Mouse (Mus musculus) hindbrain, embryonic 16.5 days (tissue): ENCODE results near the gene Asb7. TPM values are rescaled to one million over a fixed set of nuclear protein-coding genes. Genes with fewer than 3 reads are reported as not detected.

Experiments
- ATAC-seq: fragments of 200-750 bp; cut with Nextera tagmentation; 2 replicates; pipeline ENCODE4 v1.8.0; 2017; ENCODE audit warnings: moderate TSS enrichment, moderate library complexity
- H3K27ac ChIP-seq: fragments of 300-500 bp; sonication (generic); 2 replicates; pipeline ENCODE4 v1.5.1; 2014; ENCODE audit warnings: low read depth, mild to moderate bottlenecking, control low read depth, low read length, moderate library complexity
- H3K27me3 ChIP-seq: fragments of 300-500 bp; sonication (generic); replicated peaks from 2 replicates; pipeline ENCODE4 v1.6.1; 2014; ENCODE audit warnings: low read length; ENCODE audit not compliant: control insufficient read depth, insufficient read depth
- H3K36me3 ChIP-seq: fragments of 300-500 bp; sonication (generic); 2 replicates; pipeline ENCODE4 v1.6.1; 2014; ENCODE audit warnings: mild to moderate bottlenecking, low read length, moderate library complexity, mixed read lengths; ENCODE audit not compliant: control insufficient read depth, insufficient read depth
- H3K4me1 ChIP-seq: fragments of 300-500 bp; sonication (generic); 2 replicates; pipeline ENCODE4 v1.6.1; 2014; ENCODE audit warnings: low read depth, low read length; ENCODE audit not compliant: control insufficient read depth, insufficient read depth
- H3K4me2 ChIP-seq: fragments of 300-500 bp; sonication (generic); 2 replicates; pipeline ENCODE4 v1.6.1; 2014; ENCODE audit warnings: mild to moderate bottlenecking, low read length, control low read depth, moderate library complexity
- H3K4me3 ChIP-seq: fragments of 300-500 bp; sonication (generic); 2 replicates; pipeline ENCODE4 v1.5.1; 2014; ENCODE audit warnings: mild to moderate bottlenecking, low read length, control low read depth, moderate library complexity
- H3K9ac ChIP-seq: fragments of 300-500 bp; sonication (generic); 2 replicates; pipeline ENCODE4 v1.6.1; 2014; ENCODE audit warnings: low read depth, mild to moderate bottlenecking, control low read depth, low read length, moderate library complexity
- H3K9me3 ChIP-seq: fragments of 300-500 bp; sonication (generic); 2 replicates; pipeline ENCODE4 v1.6.1; 2014; ENCODE audit warnings: mild to moderate bottlenecking, low read length, moderate library complexity; ENCODE audit not compliant: control insufficient read depth
- WGBS: fragments of 180-500 bp; shearing (Covaris S2); extraction: QIAGEN DNeasy Blood & Tissue Kit; methylation state at CpG from one replicate; pipeline ENCODE4 v1.1.7; 2014; 5-methylcytosine and 5-hydroxymethylcytosine counted together
- polyA plus RNA-seq: library from polyadenylated mRNA; unstranded; fragments of >200 nt; fragmentation: Nextera tagmentation; extraction: Ambion mirVana; gene quantifications from 2 replicates; pipeline ENCODE4 v1.2.1, GENCODE M21; 2015

The Asb7 gene
- polyA plus RNA-seq, 1 experiment from 2014 or later, result 13.9 TPM

DNA sequence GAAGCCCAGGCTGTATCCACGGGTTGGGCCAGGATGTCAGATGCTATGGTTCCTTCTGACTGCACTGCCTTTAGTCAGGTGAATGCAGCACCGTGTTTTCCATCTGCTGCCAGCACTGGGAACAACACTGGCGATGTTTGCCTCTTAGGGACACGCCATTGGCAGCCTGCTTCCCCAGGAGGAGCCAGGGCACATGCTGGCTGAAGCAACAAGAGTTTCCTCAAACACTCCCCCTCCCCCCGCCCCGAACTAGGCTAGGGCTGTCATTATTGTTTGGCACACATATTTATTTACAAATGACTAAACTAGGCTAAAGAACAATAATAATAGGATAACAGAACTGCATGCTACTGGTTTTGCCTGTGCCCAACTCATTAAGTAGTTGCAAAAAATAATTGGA is 56.0 kb downstream of the Asb7 start:
- Histone ChIP-seq H3K9me3 (no peaks in the 10 kb centered on the region), H3K4me3 (no peak overlapping the region), H3K36me3 (no peaks in the 10 kb centered on the region), H3K27me3 (no peaks in the 10 kb centered on the region), H3K27ac (no peak overlapping the region), H3K4me1 (no peaks in the 10 kb centered on the region), H3K4me2 (no peak overlapping the region), H3K9ac (no peak overlapping the region)
- 61% methylated on average over 6 of the region's 6 CpGs for WGBS
- no peak for ATAC-seq

GRCm38 (mm10) chr7:66630154-66630800 is 59.1 kb downstream of the Asb7 start:
- H3K27me3 ChIP-seq, result no peaks in the 10 kb centered on the region
- H3K36me3 ChIP-seq, result no peaks in the 10 kb centered on the region
- H3K4me2 ChIP-seq, result no peak overlapping the region
- H3K4me3 ChIP-seq, result no peak overlapping the region
- WGBS, result 66% methylated on average over 15 of the region's 15 CpGs
- ATAC-seq, result no peak
- H3K9me3 ChIP-seq, result peaks cover 6% of the 10 kb centered on the region; the same call in 1 of the 2 replicates
- H3K4me1 ChIP-seq, result no peaks in the 10 kb centered on the region
- no peak overlapping the region for H3K27ac ChIP-seq
- H3K9ac ChIP-seq, result no peak overlapping the region

- H3K36me3 ChIP-seq, result no peaks in the 10 kb centered on the region
- ATAC-seq, result no peak
- no peak overlapping the region for H3K4me2 ChIP-seq
- no peaks in the 10 kb centered on the region for H3K27me3 ChIP-seq
- H3K9me3 ChIP-seq, result peaks cover 6% of the 10 kb centered on the region; the same call in 1 of the 2 replicates
- no peaks in the 10 kb centered on the region for H3K4me1 ChIP-seq
- 52% methylated on average over 4 of the region's 4 CpGs for WGBS
- no peak overlapping the region for H3K27ac ChIP-seq
- H3K4me3 ChIP-seq, result no peak overlapping the region
- H3K9ac ChIP-seq, result no peak overlapping the region
Measured at GRCm38 (mm10) chr7:66629419-66629818, 60.0 kb downstream of the Asb7 start.

DNA sequence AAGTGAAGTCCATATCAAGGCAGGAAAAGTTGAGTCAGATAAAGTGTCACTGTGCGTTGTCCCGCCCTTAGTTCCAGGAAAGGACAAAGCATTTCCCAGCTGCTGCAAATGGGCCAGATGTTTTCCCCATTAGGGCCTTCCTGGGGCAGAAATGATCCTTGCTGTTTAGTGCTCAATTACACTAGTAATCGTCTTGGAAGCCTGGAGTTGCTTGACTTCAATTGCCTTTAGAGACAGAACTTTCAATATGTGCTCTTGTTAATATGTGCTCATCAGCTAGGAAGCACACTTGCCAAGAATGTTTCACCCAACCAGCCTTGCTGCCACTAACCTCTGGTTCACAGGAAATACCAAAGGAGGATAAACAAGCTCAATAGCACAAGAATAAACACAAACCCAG is 66.0 kb downstream of the Asb7 start:
- Histone ChIP-seq H3K9ac (no peak overlapping the region), H3K36me3 (no peaks in the 10 kb centered on the region), H3K4me2 (no peak overlapping the region), H3K27me3 (no peaks in the 10 kb centered on the region), H3K4me1 (no peaks in the 10 kb centered on the region), H3K4me3 (no peak overlapping the region), H3K9me3 (peaks cover 6% of the 10 kb centered on the region; the same call in 1 of the 2 replicates), H3K27ac (no peak overlapping the region)
- ATAC-seq, result no peak
- 61% methylated on average over 3 of the region's 3 CpGs for WGBS

- no peaks in the 10 kb centered on the region for H3K4me1 ChIP-seq
- no peak overlapping the region for H3K4me2 ChIP-seq
- ATAC-seq, result no peak
- no peak overlapping the region for H3K4me3 ChIP-seq
- H3K36me3 ChIP-seq, result no peaks in the 10 kb centered on the region
- no peaks in the 10 kb centered on the region for H3K9me3 ChIP-seq
- H3K9ac ChIP-seq, result no peak overlapping the region
- no peak overlapping the region for H3K27ac ChIP-seq
- H3K27me3 ChIP-seq, result no peaks in the 10 kb centered on the region
Measured at GRCm38 (mm10) chr7:66601846-66602245, 87.5 kb downstream of the Asb7 start.

GRCm38 (mm10) chr7:66600622-66601610 is 88.5 kb downstream of the Asb7 start:
- H3K9ac ChIP-seq, result no peak overlapping the region
- H3K4me3 ChIP-seq, result no peak overlapping the region
- H3K27me3 ChIP-seq, result no peaks in the 10 kb centered on the region
- no peaks in the 10 kb centered on the region for H3K4me1 ChIP-seq
- H3K4me2 ChIP-seq, result no peak overlapping the region
- no peak overlapping the region for H3K27ac ChIP-seq
- no peak for ATAC-seq
- 84% methylated on average over 12 of the region's 12 CpGs for WGBS
- H3K36me3 ChIP-seq, result no peaks in the 10 kb centered on the region
- H3K9me3 ChIP-seq, result no peaks in the 10 kb centered on the region

GRCm38 (mm10) chr7:66600126-66600525 is 89.3 kb downstream of the Asb7 start:
- 88% methylated on average over 3 of the region's 3 CpGs for WGBS
- ATAC-seq, result no peak

DNA sequence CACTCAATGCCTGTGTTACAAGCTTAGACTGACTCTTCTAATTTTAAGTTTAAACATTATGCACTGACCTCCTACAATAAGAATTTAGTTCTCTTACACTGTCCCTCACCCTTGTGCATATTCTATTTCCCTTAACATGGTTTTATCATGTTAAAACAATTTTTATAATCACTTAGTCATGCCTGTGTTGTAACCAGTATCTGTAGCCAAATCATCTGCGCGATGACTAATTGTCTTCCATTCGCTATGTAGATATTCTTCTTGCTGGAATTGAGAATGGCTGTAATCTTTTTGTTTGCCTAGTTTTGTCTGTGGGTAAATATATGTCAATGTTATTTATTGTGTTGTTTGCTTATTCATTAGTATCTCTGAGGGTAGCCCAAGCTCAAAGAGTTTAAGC is 91.5 kb downstream of the Asb7 start:
- Histone ChIP-seq H3K9me3 (no peaks in the 10 kb centered on the region), H3K27me3 (no peaks in the 10 kb centered on the region), H3K9ac (no peak overlapping the region), H3K27ac (no peak overlapping the region), H3K4me3 (no peak overlapping the region), H3K4me1 (no peaks in the 10 kb centered on the region), H3K4me2 (no peak overlapping the region), H3K36me3 (no peaks in the 10 kb centered on the region)
- ATAC-seq, result no peak
- 94% methylated on average over 3 of the region's 3 CpGs for WGBS

More at GRCm38 (mm10) chr7:66600126-66600525, 89.3 kb downstream of the Asb7 start:
- no peak overlapping the region for H3K4me3 ChIP-seq
- H3K4me1 ChIP-seq, result no peaks in the 10 kb centered on the region
- H3K4me2 ChIP-seq, result no peak overlapping the region
- no peaks in the 10 kb centered on the region for H3K9me3 ChIP-seq
- no peaks in the 10 kb centered on the region for H3K36me3 ChIP-seq
- no peak overlapping the region for H3K27ac ChIP-seq
- no peaks in the 10 kb centered on the region for H3K27me3 ChIP-seq
- H3K9ac ChIP-seq, result no peak overlapping the region
